Mouse (Mus musculus) limb, embryonic 12.5 days (tissue): ENCODE data around the gene Scyl2. TPM values are rescaled to one million over a fixed set of nuclear protein-coding genes. Genes with fewer than 3 reads are reported as not detected.
A peak's percentile ranks its signal among the peaks of the same experiment; 100 is the strongest.

ENCODE experiments used
- ATAC-seq: fragments of 200-750 bp; cut with Nextera tagmentation; 2 replicates; pipeline ENCODE4 v1.8.0; 2017; ENCODE audit warnings: low read depth, moderate TSS enrichment; ENCODE audit not compliant: insufficient number of reproducible peaks, insufficient read depth, low FRiP score, low TSS enrichment
- H3K27ac ChIP-seq: fragments of 300-500 bp; sonication (generic); 2 replicates; pipeline ENCODE4 v1.5.1; 2016; ENCODE audit warnings: mild to moderate bottlenecking, moderate library complexity
- H3K27me3 ChIP-seq: fragments of 300-500 bp; sonication (generic); 2 replicates; pipeline ENCODE4 v1.6.1; 2016; ENCODE audit warnings: mild to moderate bottlenecking, moderate library complexity
- H3K36me3 ChIP-seq: fragments of 300-500 bp; sonication (generic); 2 replicates; pipeline ENCODE4 v1.6.1; 2016; ENCODE audit warnings: mild to moderate bottlenecking, moderate library complexity
- H3K4me1 ChIP-seq: fragments of 300-500 bp; sonication (generic); replicated peaks from 2 replicates; pipeline ENCODE4 v1.6.1; 2016
- H3K4me2 ChIP-seq: fragments of 300-500 bp; sonication (generic); 2 replicates; pipeline ENCODE4 v1.6.1; 2016; ENCODE audit warnings: mild to moderate bottlenecking, moderate library complexity
- H3K4me3 ChIP-seq: fragments of 300-500 bp; sonication (generic); replicated peaks from 2 replicates; pipeline ENCODE4 v1.5.1; 2016; ENCODE audit warnings: mild to moderate bottlenecking
- H3K9ac ChIP-seq: fragments of 300-500 bp; sonication (generic); replicated peaks from 2 replicates; pipeline ENCODE4 v1.6.1; 2016; ENCODE audit warnings: mild to moderate bottlenecking, moderate library complexity
- H3K9me3 ChIP-seq: fragments of 300-500 bp; sonication (generic); 2 replicates; pipeline ENCODE4 v1.6.1; 2016; ENCODE audit warnings: mild to moderate bottlenecking, moderate library complexity
- WGBS: fragments of 180-500 bp; shearing (Covaris S2); methylation state at CpG from one replicate; pipeline ENCODE4 v1.1.7; 2016; 5-methylcytosine and 5-hydroxymethylcytosine counted together
- polyA plus RNA-seq: library from polyadenylated mRNA; unstranded; fragments of >200 nt; fragmentation: Nextera tagmentation; extraction: Ambion mirVana; gene quantifications from 2 replicates; pipeline ENCODE4 v1.2.1, GENCODE M21; 2016

Gene Scyl2
- 9.2 and 9.7 TPM in 2 replicates for polyA plus RNA-seq

- WGBS, result 5% methylated on average over 31 of the region's 31 CpGs
- Histone ChIP-seq H3K4me1 (peaks cover 5% of the 10 kb centered on the region), H3K36me3 (0 out of 2 replicates have a peak, but pooled peaks cover 7% of the 10 kb centered on the region), H3K27ac (peak within 1 kb of the TSS; percentile 73; the same call in 1 of the 2 replicates), H3K9ac (peak within 1 kb of the TSS; percentile 87), H3K9me3 (no peaks in the 10 kb centered on the region), H3K27me3 (no peaks in the 10 kb centered on the region), H3K4me3 (peak within 1 kb of the TSS; percentile 97), H3K4me2 (peak within 1 kb of the TSS; percentile 88)
- ATAC-seq, result peak; percentile 97
These were observed at the start of gene Scyl2 for GRCm38 (mm10) chr10:89686139-89686808. Gene Scyl2 (minus strand): TSS chr10:89686285.

- WGBS, result 2% methylated on average over 49 of the region's 49 CpGs
- Histone ChIP-seq H3K4me2 (peak within 1 kb of the TSS; percentile 72), H3K4me1 (peaks cover 14% of the 10 kb centered on the region; the same call in 1 of the 2 replicates), H3K27me3 (no peaks in the 10 kb centered on the region), H3K27ac (peak within 1 kb of the TSS; percentile 51; the same call in 1 of the 2 replicates), H3K36me3 (peaks cover under 1% of the 10 kb centered on the region), H3K4me3 (peak within 1 kb of the TSS; percentile 62), H3K9ac (peak within 1 kb of the TSS; percentile 64), H3K9me3 (no peaks in the 10 kb centered on the region)
- ATAC-seq, result peak; percentile 94
These were observed 46.1 kb upstream of the Scyl2 start, which contains the start of gene Actr6 for GRCm38 (mm10) chr10:89732001-89732794. Gene Actr6 (minus strand): TSS chr10:89732295.

DNA sequence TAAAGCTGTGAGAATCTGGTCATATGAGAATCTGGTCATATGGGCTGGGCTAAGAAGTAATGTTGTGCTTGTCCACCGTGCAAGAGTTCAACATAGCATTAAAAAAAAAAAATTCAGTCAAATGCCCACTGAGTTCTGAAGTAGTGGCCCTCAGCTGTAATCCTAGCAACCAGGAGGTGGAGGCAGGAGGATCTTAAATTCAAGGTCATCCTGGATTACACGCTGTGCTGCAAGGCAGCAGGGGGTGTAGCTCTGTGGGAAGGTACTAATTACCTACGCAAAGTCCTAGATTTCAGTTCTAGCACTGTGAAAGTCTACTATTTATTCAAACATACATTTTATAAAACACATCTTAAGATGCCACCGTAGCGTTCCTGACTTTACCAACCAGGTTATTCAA lies 45.3 kb upstream of the Scyl2 start:
- Histone ChIP-seq H3K36me3 (peaks cover 6% of the 10 kb centered on the region), H3K4me2 (peak overlapping the region; percentile 72), H3K9me3 (no peaks in the 10 kb centered on the region), H3K4me3 (peak overlapping the region; percentile 62), H3K4me1 (peaks cover 14% of the 10 kb centered on the region; the same call in 1 of the 2 replicates), H3K9ac (peak overlapping the region; percentile 64), H3K27me3 (no peaks in the 10 kb centered on the region), H3K27ac (no peak overlapping the region)
- no peak for ATAC-seq
- WGBS, result 13% methylated on average over 5 of the region's 5 CpGs

GRCm38 (mm10) chr10:89730386-89730785 lies 44.3 kb upstream of the Scyl2 start:
- no peak overlapping the region for H3K27ac ChIP-seq
- WGBS, result 86% methylated on average over 6 of the region's 6 CpGs
- no peak overlapping the region for H3K9ac ChIP-seq
- H3K4me2 ChIP-seq, result no peak overlapping the region
- H3K27me3 ChIP-seq, result no peaks in the 10 kb centered on the region
- no peaks in the 10 kb centered on the region for H3K9me3 ChIP-seq
- H3K4me3 ChIP-seq, result no peak overlapping the region
- no peak for ATAC-seq
- H3K4me1 ChIP-seq, result peaks cover 14% of the 10 kb centered on the region; the same call in 1 of the 2 replicates
- peaks cover 15% of the 10 kb centered on the region for H3K36me3 ChIP-seq

- H3K4me2 ChIP-seq, result no peak overlapping the region
- no peaks in the 10 kb centered on the region for H3K9me3 ChIP-seq
- no peaks in the 10 kb centered on the region for H3K4me1 ChIP-seq
- H3K36me3 ChIP-seq, result peaks cover 60% of the 10 kb centered on the region
- H3K4me3 ChIP-seq, result no peak overlapping the region
- no peaks in the 10 kb centered on the region for H3K27me3 ChIP-seq
- no peak overlapping the region for H3K9ac ChIP-seq
- no peak for ATAC-seq
- H3K27ac ChIP-seq, result no peak overlapping the region
- 93% methylated on average over 14 of the region's 14 CpGs for WGBS
These were observed 36.4 kb upstream of the Scyl2 start for GRCm38 (mm10) chr10:89722247-89723195.

DNA sequence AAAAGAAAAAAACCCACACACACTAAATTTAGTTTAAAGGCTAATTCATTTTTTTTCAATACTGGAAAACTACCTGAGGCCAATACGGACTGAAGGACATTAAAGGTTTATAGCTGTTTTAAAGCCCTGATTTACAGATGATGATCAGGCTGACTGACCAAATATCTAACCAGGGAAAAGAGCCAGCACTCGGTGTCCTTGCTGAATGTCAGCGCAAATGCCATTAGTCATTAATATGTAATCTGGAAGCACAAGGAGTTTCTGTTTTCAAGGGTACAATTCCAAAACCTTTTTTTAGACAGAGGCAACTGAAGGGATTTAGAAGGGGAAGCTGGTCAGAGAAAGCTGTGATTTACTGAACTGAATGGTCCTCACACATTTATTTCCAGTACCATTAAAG lies 34.7 kb upstream of the Scyl2 start:
- no peak overlapping the region for H3K9ac ChIP-seq
- H3K9me3 ChIP-seq, result no peaks in the 10 kb centered on the region
- no peaks in the 10 kb centered on the region for H3K4me1 ChIP-seq
- WGBS, result 91% methylated on average over 3 of the region's 3 CpGs
- H3K27me3 ChIP-seq, result no peaks in the 10 kb centered on the region
- ATAC-seq, result no peak
- H3K4me3 ChIP-seq, result no peak overlapping the region
- no peak overlapping the region for H3K4me2 ChIP-seq
- no peak overlapping the region for H3K27ac ChIP-seq
- H3K36me3 ChIP-seq, result peaks cover 60% of the 10 kb centered on the region

DNA sequence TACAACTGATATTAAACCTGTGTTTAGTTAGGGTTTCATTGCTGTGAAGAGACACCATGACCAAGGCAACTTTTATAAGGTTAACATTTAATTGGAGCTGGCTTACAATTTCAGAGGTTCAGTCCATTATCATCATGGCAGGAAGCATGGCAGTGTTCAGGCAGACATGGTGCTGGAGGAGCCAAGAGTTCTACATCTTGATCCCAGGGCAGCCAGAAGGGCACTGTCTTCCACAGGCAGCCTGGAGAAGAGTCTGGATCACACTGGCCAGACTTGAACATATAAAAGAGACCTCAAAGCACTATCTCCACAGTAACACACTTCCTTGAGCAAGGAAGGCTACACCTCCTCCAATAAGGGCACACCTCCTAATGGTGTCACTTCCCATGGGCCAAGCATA lies 34.2 kb upstream of the Scyl2 start:
- no peak for ATAC-seq
- Histone ChIP-seq H3K36me3 (peaks cover 60% of the 10 kb centered on the region), H3K4me1 (no peaks in the 10 kb centered on the region), H3K9me3 (no peaks in the 10 kb centered on the region), H3K9ac (no peak overlapping the region), H3K4me2 (no peak overlapping the region), H3K27ac (no peak overlapping the region), H3K27me3 (no peaks in the 10 kb centered on the region), H3K4me3 (no peak overlapping the region)

GRCm38 (mm10) chr10:89714910-89715309 lies 28.8 kb upstream of the Scyl2 start:
- WGBS, result 85% methylated on average over 10 of the region's 10 CpGs
- H3K4me3 ChIP-seq, result no peak overlapping the region
- no peak overlapping the region for H3K9ac ChIP-seq
- peaks cover 64% of the 10 kb centered on the region for H3K36me3 ChIP-seq
- H3K4me2 ChIP-seq, result no peak overlapping the region
- H3K27me3 ChIP-seq, result no peaks in the 10 kb centered on the region
- ATAC-seq, result no peak
- H3K27ac ChIP-seq, result no peak overlapping the region
- peaks cover 4% of the 10 kb centered on the region; the same call in 1 of the 2 replicates for H3K9me3 ChIP-seq
- no peaks in the 10 kb centered on the region for H3K4me1 ChIP-seq

- Histone ChIP-seq H3K4me3 (peak overlapping the region; percentile 15), H3K9ac (no peak overlapping the region), H3K9me3 (peaks cover 4% of the 10 kb centered on the region; the same call in 1 of the 2 replicates), H3K27me3 (no peaks in the 10 kb centered on the region), H3K27ac (no peak overlapping the region), H3K4me2 (peak overlapping the region; percentile 41), H3K36me3 (peaks cover 23% of the 10 kb centered on the region), H3K4me1 (no peaks in the 10 kb centered on the region; the same call in 1 of the 2 replicates)
- peak; percentile 83; the same call in 1 of the 2 replicates for ATAC-seq
- 25% methylated on average over 10 of the region's 10 CpGs for WGBS
These were observed 22.6 kb upstream of the Scyl2 start for GRCm38 (mm10) chr10:89708720-89709119.

- no peak for ATAC-seq
- Histone ChIP-seq H3K9ac (no peak overlapping the region), H3K4me2 (no peak overlapping the region), H3K27me3 (no peaks in the 10 kb centered on the region), H3K27ac (no peak overlapping the region), H3K9me3 (peaks cover 4% of the 10 kb centered on the region; the same call in 1 of the 2 replicates), H3K36me3 (peaks cover 11% of the 10 kb centered on the region; the same call in 1 of the 2 replicates), H3K4me1 (no peaks in the 10 kb centered on the region; the same call in 1 of the 2 replicates), H3K4me3 (no peak overlapping the region)
- WGBS, result 79% methylated on average over 3 of the region's 3 CpGs
These were observed 21.3 kb upstream of the Scyl2 start for GRCm38 (mm10) chr10:89707397-89707796.
